Mouse (Mus musculus): ENCODE results near the gene Kifap3. TPM values are rescaled to one million over a fixed set of nuclear protein-coding genes. Genes with fewer than 3 reads are reported as not detected.
"Not testable (repeated sequence)": the region's sequence is repeated elsewhere in the genome, so short reads cannot be mapped to it uniquely, and the experiment has no call there.

Gene Kifap3
- 49.6 and 54.4 TPM in 2 replicates for polyA plus RNA-seq (2016; fragmentation: Nextera tagmentation; extraction: Ambion mirVana)

- Histone ChIP-seq H3K4me3 (replicated peaks) (peak within 1 kb of the TSS; percentile 75), H3K9ac (replicated peaks) (peak within 1 kb of the TSS; percentile 70), H3K9me3 (0 out of 2 replicates have a peak, but pooled peaks cover 4% of the 10 kb centered on the region), H3K27ac (peak within 1 kb of the TSS; percentile 68; the same call in 1 of the 2 replicates), H3K4me2 (peak within 1 kb of the TSS; percentile 66), H3K36me3 (peaks cover 6% of the 10 kb centered on the region), H3K4me1 (replicated peaks) (no peaks in the 10 kb centered on the region), H3K27me3 (no peaks in the 10 kb centered on the region)
- whole genome bisulfite sequencing: under 1% methylated on average over 48 of the region's 48 CpGs
- ATAC-seq (ENCODE audit: insufficient number of reproducible peaks, insufficient read depth, low FRiP score, low TSS enrichment, low read depth): peak; percentile 100
These were observed at the start of gene Kifap3 for GRCm38 (mm10) chr1:163779336-163780115. Kifap3 (plus strand) TSS chr1:163779583.

GRCm38 (mm10) chr1:163731166-163731565 lies 48.2 kb upstream of the Kifap3 start:
- H3K4me1 ChIP-seq (replicated peaks); H3K9ac ChIP-seq (replicated peaks); H3K4me3 ChIP-seq (replicated peaks); H3K27ac ChIP-seq; H3K27me3 ChIP-seq; H3K4me2 ChIP-seq; ATAC-seq (ENCODE audit: insufficient number of reproducible peaks, insufficient read depth, low FRiP score, low TSS enrichment, low read depth); H3K36me3 ChIP-seq: not testable (repeated sequence)
- 92% methylated on average over 10 of the region's 10 CpGs for WGBS
- H3K9me3 ChIP-seq: 0 out of 2 replicates have a peak, but pooled peaks cover 12% of the 10 kb centered on the region

GRCm38 (mm10) chr1:163736441-163737238 lies 42.7 kb upstream of the Kifap3 start:
- Histone ChIP-seq H3K4me2 (no peak overlapping the region), H3K27ac (no peak overlapping the region), H3K9me3 (0 out of 2 replicates have a peak, but pooled peaks cover 4% of the 10 kb centered on the region), H3K4me3 (replicated peaks) (no peak overlapping the region), H3K27me3 (no peaks in the 10 kb centered on the region; the same call in 1 of the 2 replicates), H3K4me1 (replicated peaks) (peaks cover 6% of the 10 kb centered on the region), H3K9ac (replicated peaks) (no peak overlapping the region), H3K36me3 (no peaks in the 10 kb centered on the region)
- no peak for ATAC-seq (ENCODE audit: insufficient number of reproducible peaks, insufficient read depth, low FRiP score, low TSS enrichment, low read depth)
- WGBS: 66% methylated on average over 10 of the region's 10 CpGs

- Histone ChIP-seq H3K4me3 (replicated peaks) (no peak overlapping the region), H3K4me2 (no peak overlapping the region), H3K36me3 (no peaks in the 10 kb centered on the region), H3K9ac (replicated peaks) (no peak overlapping the region), H3K27me3 (no peaks in the 10 kb centered on the region; the same call in 1 of the 2 replicates), H3K9me3 (no peaks in the 10 kb centered on the region), H3K27ac (no peak overlapping the region), H3K4me1 (replicated peaks) (peaks cover 6% of the 10 kb centered on the region)
- no peak for ATAC-seq (ENCODE audit: insufficient number of reproducible peaks, insufficient read depth, low FRiP score, low TSS enrichment, low read depth)
- 16% methylated on average over 1 of the region's 1 CpGs for WGBS
These were observed 42.2 kb upstream of the Kifap3 start for GRCm38 (mm10) chr1:163737239-163737533.

- 0 out of 2 replicates have a peak, but pooled peaks cover 6% of the 10 kb centered on the region for H3K27me3 ChIP-seq
- H3K4me3 ChIP-seq (replicated peaks): no peak overlapping the region
- H3K4me2 ChIP-seq: no peak overlapping the region
- 0 out of 2 replicates have a peak, but pooled peaks cover 4% of the 10 kb centered on the region for H3K4me1 ChIP-seq (replicated peaks)
- H3K9ac ChIP-seq (replicated peaks): no peak overlapping the region
- WGBS: 70% methylated on average over 4 of the region's 4 CpGs
- no peak overlapping the region for H3K27ac ChIP-seq
- H3K9me3 ChIP-seq: no peaks in the 10 kb centered on the region
- no peak for ATAC-seq (ENCODE audit: insufficient number of reproducible peaks, insufficient read depth, low FRiP score, low TSS enrichment, low read depth)
- H3K36me3 ChIP-seq: no peaks in the 10 kb centered on the region
These were observed 27.9 kb upstream of the Kifap3 start for GRCm38 (mm10) chr1:163751360-163751992.

GRCm38 (mm10) chr1:163757462-163758207 lies 21.7 kb upstream of the Kifap3 start:
- H3K4me3 ChIP-seq (replicated peaks): no peak overlapping the region
- H3K36me3 ChIP-seq: no peaks in the 10 kb centered on the region
- no peaks in the 10 kb centered on the region for H3K9me3 ChIP-seq
- peaks cover 6% of the 10 kb centered on the region; the same call in 1 of the 2 replicates for H3K27me3 ChIP-seq
- WGBS: 25% methylated on average over 10 of the region's 10 CpGs
- peak; percentile 77 for ATAC-seq (ENCODE audit: insufficient number of reproducible peaks, insufficient read depth, low FRiP score, low TSS enrichment, low read depth)
- peaks cover 17% of the 10 kb centered on the region for H3K4me1 ChIP-seq (replicated peaks)
- H3K9ac ChIP-seq (replicated peaks): no peak overlapping the region
- H3K4me2 ChIP-seq: no peak overlapping the region; the same call in 1 of the 2 replicates
- peak overlapping the region; percentile 66 for H3K27ac ChIP-seq

- H3K27ac ChIP-seq; H3K9me3 ChIP-seq; ATAC-seq (ENCODE audit: insufficient number of reproducible peaks, insufficient read depth, low FRiP score, low TSS enrichment, low read depth); H3K4me1 ChIP-seq (replicated peaks); H3K9ac ChIP-seq (replicated peaks); H3K4me2 ChIP-seq; H3K27me3 ChIP-seq; H3K4me3 ChIP-seq (replicated peaks); H3K36me3 ChIP-seq: not testable (repeated sequence)
- WGBS: 96% methylated on average over 8 of the region's 11 CpGs
These were observed 4.2 kb downstream of the Kifap3 start for GRCm38 (mm10) chr1:163783577-163783976.

GRCm38 (mm10) chr1:163821365-163821764 lies 42.0 kb downstream of the Kifap3 start:
- no peak for ATAC-seq (ENCODE audit: insufficient number of reproducible peaks, insufficient read depth, low FRiP score, low TSS enrichment, low read depth)
- 78% methylated on average over 4 of the region's 4 CpGs for WGBS
- H3K4me3 ChIP-seq (replicated peaks): no peak overlapping the region
- H3K27me3 ChIP-seq: no peaks in the 10 kb centered on the region
- no peaks in the 10 kb centered on the region for H3K9me3 ChIP-seq
- no peak overlapping the region for H3K4me2 ChIP-seq
- H3K27ac ChIP-seq: no peak overlapping the region
- H3K9ac ChIP-seq (replicated peaks): no peak overlapping the region
- peaks cover 25% of the 10 kb centered on the region for H3K36me3 ChIP-seq
- H3K4me1 ChIP-seq (replicated peaks): no peaks in the 10 kb centered on the region; the same call in 1 of the 2 replicates

GRCm38 (mm10) chr1:163829482-163829881 lies 50.1 kb downstream of the Kifap3 start:
- no peaks in the 10 kb centered on the region for H3K27me3 ChIP-seq
- no peak overlapping the region for H3K27ac ChIP-seq
- no peaks in the 10 kb centered on the region; the same call in 1 of the 2 replicates for H3K36me3 ChIP-seq
- H3K4me1 ChIP-seq (replicated peaks): peaks cover 1% of the 10 kb centered on the region; the same call in 1 of the 2 replicates
- no peaks in the 10 kb centered on the region for H3K9me3 ChIP-seq
- no peak overlapping the region for H3K4me3 ChIP-seq (replicated peaks)
- H3K9ac ChIP-seq (replicated peaks): no peak overlapping the region
- no peak overlapping the region for H3K4me2 ChIP-seq
- no peak for ATAC-seq (ENCODE audit: insufficient number of reproducible peaks, insufficient read depth, low FRiP score, low TSS enrichment, low read depth)

GRCm38 (mm10) chr1:163834066-163834465 lies 54.7 kb downstream of the Kifap3 start:
- no peak for ATAC-seq (ENCODE audit: insufficient number of reproducible peaks, insufficient read depth, low FRiP score, low TSS enrichment, low read depth)
- no peak overlapping the region for H3K9ac ChIP-seq (replicated peaks)
- peaks cover 3% of the 10 kb centered on the region; the same call in 1 of the 2 replicates for H3K4me1 ChIP-seq (replicated peaks)
- H3K4me3 ChIP-seq (replicated peaks): no peak overlapping the region
- no peak overlapping the region for H3K27ac ChIP-seq
- 53% methylated on average over 1 of the region's 1 CpGs for WGBS
- H3K9me3 ChIP-seq: no peaks in the 10 kb centered on the region
- no peaks in the 10 kb centered on the region for H3K27me3 ChIP-seq
- no peaks in the 10 kb centered on the region; the same call in 1 of the 2 replicates for H3K36me3 ChIP-seq
- H3K4me2 ChIP-seq: no peak overlapping the region
